Mouse (Mus musculus) brain, embryonic 14.5 days (tissue): ENCODE measurements around the gene Gm10382.

ENCODE experiments used
- CTCF ChIP-seq: fragments of 200-500 bp; IDR thresholded peaks from 2 replicates; pipeline ENCODE4 v1.5.1; 2012; ENCODE audit warnings: inconsistent platforms, mild to moderate bottlenecking, moderate library complexity, borderline replicate concordance; ENCODE audit not compliant: insufficient read depth, insufficient read length; ENCODE audit errors: extremely low read depth
- POLR2A ChIP-seq: fragments of 200-500 bp; IDR thresholded peaks from 2 replicates; pipeline ENCODE4 v1.6.1; 2012; ENCODE audit warnings: mild to moderate bottlenecking, inconsistent platforms, borderline replicate concordance; ENCODE audit not compliant: poor library complexity, insufficient read depth, insufficient read length, severe bottlenecking; ENCODE audit errors: extremely low read depth

DNA sequence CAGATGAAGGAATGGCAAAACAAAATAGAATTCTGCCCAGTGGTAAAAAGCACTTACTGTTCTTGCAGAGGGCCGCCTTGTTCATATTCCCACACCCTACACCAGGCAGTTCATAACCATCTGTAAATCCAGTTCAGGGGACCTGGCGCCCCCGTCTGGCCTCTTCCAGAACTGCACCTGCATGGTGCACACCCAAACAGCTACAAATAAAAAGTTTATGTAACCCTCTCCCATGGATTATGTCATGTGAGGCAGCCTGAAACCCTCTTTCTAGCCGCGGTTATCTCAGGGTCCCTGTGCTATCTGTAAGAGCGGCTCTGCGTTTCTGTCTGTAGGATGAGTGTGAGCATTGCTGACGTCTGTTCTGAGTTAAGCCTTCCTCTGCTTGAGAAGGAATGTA lies 40.6 kb upstream of the Gm10382 start:
- peak; percentile 73 for TF ChIP-seq CTCF
- no peak for TF ChIP-seq POLR2A
